Mouse (Mus musculus) stomach, postnatal 0 days (tissue): Measurements from ENCODE around the gene Rnd1. TPM values are rescaled to one million over a fixed set of nuclear protein-coding genes. Genes with fewer than 3 reads are reported as not detected.
A peak's percentile ranks its signal among the peaks of the same experiment; 100 is the strongest.

Source experiments
- ATAC-seq: fragments of 200-750 bp; cut with Nextera tagmentation; 2 replicates; pipeline ENCODE4 v1.8.0; 2017; ENCODE audit not compliant: low FRiP score, low TSS enrichment
- DNase-seq: peaks from one replicate; pipeline ENCODE4 v3.0.0-alpha.2; 2016; ENCODE audit warnings: low spot score
- H3K27ac ChIP-seq: fragments of 300-500 bp; sonication (generic); replicated peaks from 2 replicates; pipeline ENCODE4 v1.5.1; 2014; ENCODE audit warnings: mild to moderate bottlenecking, control low read depth
- H3K27me3 ChIP-seq: fragments of 300-500 bp; sonication (generic); 2 replicates; pipeline ENCODE4 v1.6.1; 2014; ENCODE audit warnings: low read length; ENCODE audit not compliant: control insufficient read depth, insufficient read depth
- H3K36me3 ChIP-seq: fragments of 300-500 bp; sonication (generic); 2 replicates; pipeline ENCODE4 v1.6.1; 2014; ENCODE audit warnings: low read length, mixed read lengths; ENCODE audit not compliant: control insufficient read depth, insufficient read depth
- H3K4me1 ChIP-seq: fragments of 300-500 bp; sonication (generic); replicated peaks from 2 replicates; pipeline ENCODE4 v1.6.1; 2014; ENCODE audit warnings: antibody characterized with exemption; ENCODE audit not compliant: control insufficient read depth, insufficient read depth
- H3K4me2 ChIP-seq: fragments of 300-500 bp; sonication (generic); replicated peaks from 2 replicates; pipeline ENCODE4 v1.6.1; 2014; ENCODE audit warnings: low read depth, mild to moderate bottlenecking, control low read depth, moderate library complexity
- H3K4me3 ChIP-seq: fragments of 300-500 bp; sonication (generic); 2 replicates; pipeline ENCODE4 v1.5.1; 2014; ENCODE audit warnings: low read depth, low read length, control low read depth
- H3K9ac ChIP-seq: fragments of 300-500 bp; sonication (generic); 2 replicates; pipeline ENCODE4 v1.6.1; 2014; ENCODE audit warnings: mild to moderate bottlenecking, low read length, control low read depth, mixed read lengths
- H3K9me3 ChIP-seq: fragments of 300-500 bp; sonication (generic); 2 replicates; pipeline ENCODE4 v1.6.1; 2016; ENCODE audit warnings: low read length; ENCODE audit not compliant: control insufficient read depth
- CTCF ChIP-seq: IDR thresholded peaks from 2 replicates; pipeline ENCODE4 v1.5.1; 2016; ENCODE audit warnings: antibody characterized with exemption, low read depth, mild to moderate bottlenecking, moderate library complexity
- EP300 ChIP-seq: optimal IDR thresholded peaks from 2 replicates; pipeline ENCODE3; 2016; ENCODE audit warnings: antibody characterized with exemption
- WGBS: fragments of 180-500 bp; shearing (Covaris S2); extraction: QIAGEN DNeasy Blood & Tissue Kit; methylation state at CpG from one replicate; pipeline ENCODE4 v1.1.7; 2014; 5-methylcytosine and 5-hydroxymethylcytosine counted together
- polyA plus RNA-seq: library from polyadenylated mRNA; unstranded; fragments of >200 nt; fragmentation: Nextera tagmentation; extraction: Ambion mirVana; gene quantifications from 2 replicates; pipeline ENCODE4 v1.2.1, GENCODE M21; 2015

Rnd1 gene
- polyA plus RNA-seq, 1 experiment from 2014 or later = 0.35 TPM

GRCm38 (mm10) chr15:98689682-98690081, 12.4 kb upstream of the Rnd1 start:
- DNase-seq = no peak
- H3K9ac ChIP-seq = no peak overlapping the region
- no peak overlapping the region for H3K4me2 ChIP-seq
- no peak overlapping the region for H3K27ac ChIP-seq
- WGBS = 77% methylated on average over 2 of the region's 2 CpGs
- no peak for TF ChIP-seq CTCF
- no peak for TF ChIP-seq EP300
- H3K27me3 ChIP-seq = no peaks in the 10 kb centered on the region
- ATAC-seq = no peak
- H3K36me3 ChIP-seq = no peaks in the 10 kb centered on the region
- H3K4me3 ChIP-seq = no peak overlapping the region
- no peaks in the 10 kb centered on the region; the same call in 1 of the 2 replicates for H3K4me1 ChIP-seq
- H3K9me3 ChIP-seq = no peaks in the 10 kb centered on the region

GRCm38 (mm10) chr15:98685926-98686325, 8.7 kb upstream of the Rnd1 start:
- Histone ChIP-seq H3K4me3 (no peak overlapping the region), H3K27ac (no peak overlapping the region), H3K36me3 (no peaks in the 10 kb centered on the region), H3K4me1 (no peaks in the 10 kb centered on the region), H3K4me2 (no peak overlapping the region), H3K9me3 (no peaks in the 10 kb centered on the region), H3K27me3 (no peaks in the 10 kb centered on the region), H3K9ac (no peak overlapping the region)
- WGBS = 60% methylated on average over 3 of the region's 3 CpGs
- ATAC-seq = no peak
- TF ChIP-seq CTCF (peak; percentile 30), EP300 (no peak)
- no peak for DNase-seq

- TF ChIP-seq CTCF (no peak), EP300 (no peak)
- Histone ChIP-seq H3K27ac (no peak overlapping the region), H3K9ac (no peak overlapping the region), H3K9me3 (no peaks in the 10 kb centered on the region), H3K4me1 (no peaks in the 10 kb centered on the region), H3K36me3 (no peaks in the 10 kb centered on the region), H3K27me3 (no peaks in the 10 kb centered on the region), H3K4me3 (no peak overlapping the region), H3K4me2 (no peak overlapping the region)
- 84% methylated on average over 1 of the region's 1 CpGs for WGBS
- ATAC-seq (0 out of 2 replicates have a peak, but pooled peaks have one; percentile 6), DNase-seq (no peak)
Measured at GRCm38 (mm10) chr15:98683746-98684145, 6.5 kb upstream of the Rnd1 start.

- Histone ChIP-seq H3K27ac (no peak overlapping the region), H3K4me2 (no peak overlapping the region), H3K36me3 (no peaks in the 10 kb centered on the region), H3K4me3 (no peak overlapping the region), H3K9ac (no peak overlapping the region), H3K4me1 (no peaks in the 10 kb centered on the region), H3K9me3 (no peaks in the 10 kb centered on the region), H3K27me3 (no peaks in the 10 kb centered on the region)
- DNase-seq (peak; percentile 31), ATAC-seq (peak; percentile 64)
- WGBS = 50% methylated on average over 10 of the region's 10 CpGs
- no peak for TF ChIP-seq CTCF
- no peak for TF ChIP-seq EP300
Measured at GRCm38 (mm10) chr15:98683177-98683576, 5.9 kb upstream of the Rnd1 start.

GRCm38 (mm10) chr15:98681633-98682032, 4.4 kb upstream of the Rnd1 start:
- WGBS = 69% methylated on average over 7 of the region's 7 CpGs
- Histone ChIP-seq H3K4me2 (no peak overlapping the region), H3K4me1 (no peaks in the 10 kb centered on the region), H3K27me3 (no peaks in the 10 kb centered on the region), H3K36me3 (no peaks in the 10 kb centered on the region), H3K27ac (no peak overlapping the region), H3K4me3 (no peak overlapping the region), H3K9me3 (no peaks in the 10 kb centered on the region), H3K9ac (no peak overlapping the region)
- no peak for TF ChIP-seq CTCF
- no peak for TF ChIP-seq EP300
- DNase-seq (no peak), ATAC-seq (no peak)

- Histone ChIP-seq H3K4me3 (no peak overlapping the region), H3K9me3 (no peaks in the 10 kb centered on the region), H3K27ac (no peak overlapping the region), H3K36me3 (no peaks in the 10 kb centered on the region), H3K4me2 (no peak overlapping the region), H3K4me1 (no peaks in the 10 kb centered on the region), H3K27me3 (no peaks in the 10 kb centered on the region), H3K9ac (no peak overlapping the region)
- TF ChIP-seq EP300 = no peak
- TF ChIP-seq CTCF = no peak
- no peak for ATAC-seq
- 72% methylated on average over 8 of the region's 8 CpGs for WGBS
- no peak for DNase-seq
Measured at GRCm38 (mm10) chr15:98680660-98681059, 3.4 kb upstream of the Rnd1 start.
